Mouse (Mus musculus) brain, adult 10 weeks (tissue): ENCODE measurements around the gene Dzank1. TPM values are rescaled to one million over a fixed set of nuclear protein-coding genes. Genes with fewer than 3 reads are reported as not detected.

Source experiments
- polyA plus RNA-seq: library from polyadenylated mRNA; stranded (reverse); fragments of 350-450 nt; fragmentation: Illumina TruSeq; extraction: RNeasy Lipid Tissue Mini Kit (QIAGEN cat#74804); gene quantifications from one replicate; pipeline ENCODE4 v1.2.3, GENCODE M21; 2015; ENCODE audit warnings: low read depth, low replicate concordance

Dzank1 gene
- 109 TPM for polyA plus RNA-seq

DNA sequence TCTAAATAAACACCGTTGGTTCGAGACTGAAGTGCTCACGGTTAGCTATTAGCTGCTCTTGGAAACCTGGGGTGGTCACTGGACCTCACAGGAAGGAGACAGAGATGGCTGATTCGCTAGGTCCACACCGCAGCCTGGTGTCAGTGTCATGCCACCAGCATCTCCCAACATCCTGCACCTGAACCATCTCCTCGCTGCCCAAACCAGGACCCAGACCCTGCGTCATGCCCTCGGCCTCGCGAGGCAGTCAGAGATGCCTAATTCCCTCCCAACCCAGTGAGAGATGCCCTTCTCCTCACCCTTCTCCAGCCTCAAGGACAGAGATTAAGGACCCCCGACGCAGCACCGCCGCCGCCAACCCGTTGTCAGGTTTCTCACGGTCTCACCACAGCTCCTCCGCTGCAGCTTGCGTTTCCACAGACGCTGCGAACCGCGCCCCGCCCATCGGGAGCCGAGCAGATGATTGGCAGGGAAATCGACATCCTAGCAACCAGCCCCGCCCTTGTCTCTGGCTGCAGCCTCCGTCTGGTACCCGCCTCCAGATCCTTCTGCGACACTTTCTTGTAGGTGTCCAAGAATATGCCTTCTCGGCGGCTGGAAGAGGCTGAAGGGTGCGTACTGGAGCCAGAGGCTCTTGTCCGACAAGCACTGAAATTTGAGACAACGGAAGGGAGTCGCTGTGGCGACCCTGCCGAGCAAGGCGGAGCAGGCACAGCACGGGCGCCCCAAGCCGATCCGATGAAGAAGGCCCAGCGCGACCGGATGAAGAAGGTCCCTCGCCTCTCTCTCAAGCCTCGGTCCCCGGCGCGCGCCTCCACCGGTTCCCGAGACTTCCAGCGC is at the start of gene Dzank1, which contains the start of gene Polr3f:
TSS of gene Dzank1 (minus strand) at position 434 of the 840 bp plus-strand sequence.
TSS of gene Polr3f (plus strand) at position 738 of the 840 bp plus-strand sequence.

DNA sequence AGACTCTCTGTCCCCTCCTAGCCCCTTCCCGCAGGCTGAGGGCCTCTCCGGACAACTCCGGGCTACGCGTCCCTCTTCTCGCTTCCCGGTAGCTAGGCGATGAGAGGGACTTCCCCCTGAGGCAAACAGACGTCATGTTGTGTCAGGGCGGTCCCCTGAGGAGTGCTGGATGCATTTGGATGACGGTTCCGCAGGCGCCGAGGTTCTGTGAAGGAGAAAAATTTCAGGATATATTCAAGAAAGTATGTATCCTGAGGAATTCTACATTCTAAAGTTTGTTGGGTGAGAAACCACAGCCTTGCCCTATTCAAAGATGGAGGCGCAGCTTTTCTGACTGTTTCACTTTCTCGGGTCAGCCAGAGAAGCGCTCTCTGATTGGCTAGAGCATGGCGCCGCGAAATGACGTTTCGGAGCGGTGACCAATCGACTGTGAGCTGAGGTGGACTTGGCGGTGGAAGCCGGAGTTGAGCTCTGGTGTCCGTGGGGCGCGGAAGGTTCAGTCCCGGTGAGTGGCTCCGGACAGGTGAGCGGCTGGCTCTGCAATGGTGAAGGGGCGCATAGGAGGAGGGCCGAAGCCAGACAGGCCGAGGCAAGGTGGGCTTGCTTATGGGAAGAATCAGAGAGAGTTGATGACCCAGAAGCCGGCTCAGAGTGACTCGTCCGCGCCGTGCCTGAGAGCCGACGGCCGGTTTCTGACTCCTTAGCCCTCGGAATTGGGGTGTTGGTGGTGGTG is 28.8 kb upstream of the Dzank1 start, which contains the start of gene Sec23b:
TSS of gene Sec23b (plus strand) at position 410 of the 733 bp plus-strand sequence.

DNA sequence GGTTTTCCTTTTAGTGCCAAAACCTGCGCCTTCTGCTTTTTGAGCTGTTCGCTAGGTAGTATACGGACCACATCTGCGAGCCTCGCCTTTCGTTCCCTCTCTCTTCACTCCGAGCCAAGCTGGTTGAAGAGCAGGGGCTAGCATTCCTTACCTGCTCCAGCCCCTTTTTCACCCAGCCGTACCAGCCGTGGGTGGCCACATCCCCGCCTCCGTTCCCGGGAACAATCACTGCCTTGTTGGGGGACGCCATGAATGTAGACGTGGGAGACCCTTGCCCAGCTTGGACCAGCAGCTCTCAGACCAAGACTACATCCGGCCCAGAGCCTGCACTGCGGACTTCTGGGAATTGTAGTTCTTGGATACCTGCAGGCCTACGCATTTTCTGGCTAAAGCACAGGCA is 23.3 kb upstream of the Dzank1 start, which contains the start of gene Rbbp9:
TSS of gene Rbbp9 (minus strand) at position 341 of the 400 bp plus-strand sequence.

Other genes with a start within 250 kb of the Dzank1 start
- 7.2 TPM for gene Ovol2, start 195.3 kb downstream of the Dzank1 start, polyA plus RNA-seq
- gene Kat14, start 158.4 kb downstream of the Dzank1 start, polyA plus RNA-seq, result 20.2 TPM
- 3.3 TPM for gene Pet117, start 158.4 kb downstream of the Dzank1 start, polyA plus RNA-seq
- 18.2 TPM for gene Polr3f, start 304 bp upstream of the Dzank1 start, polyA plus RNA-seq
- gene Rbbp9, start 23.5 kb upstream of the Dzank1 start, polyA plus RNA-seq, result 45.4 TPM
- 52.1 TPM for gene Sec23b, start 28.8 kb upstream of the Dzank1 start, polyA plus RNA-seq
- 94.2 TPM for gene Smim26, start 66.6 kb upstream of the Dzank1 start, polyA plus RNA-seq
- 101 TPM for gene Dtd1, start 72.5 kb upstream of the Dzank1 start, polyA plus RNA-seq